Mouse (Mus musculus) kidney, adult 2 months (tissue): ENCODE data around the gene Prpf8. TPM values are rescaled to one million over a fixed set of nuclear protein-coding genes. Genes with fewer than 3 reads are reported as not detected.

Experiments
- DNase-seq: peaks from one replicate; pipeline ENCODE4 v3.0.0; 2021
- H3K27ac ChIP-seq: fragments of 200-500 bp; 2 replicates; pipeline ENCODE4 v1.5.1; 2012; ENCODE audit warnings: low read depth, low read length, control low read depth, inconsistent platforms; ENCODE audit not compliant: insufficient read depth
- H3K27me3 ChIP-seq: fragments of 200-500 bp; replicated peaks from 2 replicates; pipeline ENCODE4 v1.6.1; 2012; ENCODE audit warnings: mild to moderate bottlenecking, moderate library complexity, low read length, inconsistent platforms; ENCODE audit not compliant: control insufficient read depth, insufficient read depth
- H3K36me3 ChIP-seq: fragments of 200-500 bp; 2 replicates; pipeline ENCODE4 v1.6.1; 2012; ENCODE audit warnings: mild to moderate bottlenecking, moderate library complexity, low read length, inconsistent platforms; ENCODE audit not compliant: control insufficient read depth, insufficient read depth
- H3K4me1 ChIP-seq: fragments of 200-500 bp; 2 replicates; pipeline ENCODE4 v1.6.1; 2011; ENCODE audit warnings: low read length; ENCODE audit not compliant: control insufficient read depth, insufficient read depth
- H3K4me3 ChIP-seq: fragments of 200-500 bp; 2 replicates; pipeline ENCODE4 v1.5.1; 2011; ENCODE audit warnings: mild to moderate bottlenecking, low read depth, low read length, control low read depth; ENCODE audit not compliant: insufficient read depth
- CTCF ChIP-seq: fragments of 200-500 bp; conservative IDR thresholded peaks from 2 replicates; pipeline ENCODE4 v1.5.1; 2011; ENCODE audit warnings: low read depth, mild to moderate bottlenecking, control low read depth, low read length, moderate library complexity, mixed read lengths; ENCODE audit not compliant: insufficient read depth, insufficient read length
- POLR2A ChIP-seq: fragments of 200-500 bp; IDR thresholded peaks from one replicate; pipeline ENCODE4 v1.6.1; 2011; ENCODE audit warnings: low read depth, low read length, control low read depth
- WGBS: fragments of 180-500 bp; shearing (Covaris S2); methylation state at CpG from one replicate; pipeline ENCODE4 v1.1.7; 2018; 5-methylcytosine and 5-hydroxymethylcytosine counted together
- polyA plus RNA-seq: library from polyadenylated mRNA; depleted of rRNA; stranded (reverse); fragments of >200 nt; gene quantifications from 2 replicates; pipeline ENCODE4 v1.2.3, GENCODE M21; 2012

The Prpf8 gene
- polyA plus RNA-seq, 1 experiment: 88.0 TPM

GRCm38 (mm10) chr11:75472469-75473081 is 14.0 kb upstream of the Prpf8 start:
- no peak for DNase-seq
- Histone ChIP-seq H3K27ac (no peak overlapping the region), H3K4me1 (peaks cover 10% of the 10 kb centered on the region; the same call in 1 of the 2 replicates), H3K27me3 (no peaks in the 10 kb centered on the region), H3K4me3 (no peak overlapping the region), H3K36me3 (no peaks in the 10 kb centered on the region)
- TF ChIP-seq POLR2A (no peak), CTCF (no peak)
- 78% methylated on average over 11 of the region's 11 CpGs for WGBS

GRCm38 (mm10) chr11:75473376-75473775 is 13.2 kb upstream of the Prpf8 start:
- TF ChIP-seq POLR2A (no peak), CTCF (no peak)
- 0 out of 2 replicates have a peak, but pooled peaks cover 5% of the 10 kb centered on the region for H3K4me1 ChIP-seq
- H3K27me3 ChIP-seq: no peaks in the 10 kb centered on the region
- H3K27ac ChIP-seq: no peak overlapping the region
- H3K4me3 ChIP-seq: no peak overlapping the region
- WGBS: 75% methylated on average over 7 of the region's 7 CpGs
- no peak for DNase-seq
- H3K36me3 ChIP-seq: no peaks in the 10 kb centered on the region

- no peak for DNase-seq
- no peak overlapping the region for H3K4me3 ChIP-seq
- 10% methylated on average over 3 of the region's 3 CpGs for WGBS
Observed at GRCm38 (mm10) chr11:75486192-75486591, 424 bp upstream of the Prpf8 start.

GRCm38 (mm10) chr11:75487496-75487895 is 880 bp downstream of the Prpf8 start:
- no peak overlapping the region for H3K27ac ChIP-seq
- DNase-seq: no peak
- TF ChIP-seq CTCF (no peak), POLR2A (no peak)
- peak overlapping the region; percentile 55 for H3K4me3 ChIP-seq
- WGBS: 14% methylated on average over 6 of the region's 6 CpGs
- peaks cover 1% of the 10 kb centered on the region; the same call in 1 of the 2 replicates for H3K36me3 ChIP-seq
- H3K27me3 ChIP-seq: no peaks in the 10 kb centered on the region
- peaks cover 7% of the 10 kb centered on the region; the same call in 1 of the 2 replicates for H3K4me1 ChIP-seq

More at GRCm38 (mm10) chr11:75486192-75486591, 424 bp upstream of the Prpf8 start:
- no peaks in the 10 kb centered on the region for H3K36me3 ChIP-seq
- H3K4me1 ChIP-seq: peaks cover 7% of the 10 kb centered on the region; the same call in 1 of the 2 replicates
- no peaks in the 10 kb centered on the region for H3K27me3 ChIP-seq
- TF ChIP-seq CTCF: no peak
- TF ChIP-seq POLR2A: no peak
- no peak overlapping the region for H3K27ac ChIP-seq

GRCm38 (mm10) chr11:75494296-75495049 is 7.9 kb downstream of the Prpf8 start:
- Histone ChIP-seq H3K27me3 (no peaks in the 10 kb centered on the region), H3K4me1 (no peaks in the 10 kb centered on the region), H3K36me3 (peaks cover 20% of the 10 kb centered on the region), H3K27ac (no peak overlapping the region), H3K4me3 (no peak overlapping the region)
- DNase-seq: no peak
- 85% methylated on average over 10 of the region's 10 CpGs for WGBS
- TF ChIP-seq CTCF (no peak), POLR2A (no peak)

- Histone ChIP-seq H3K4me1 (no peaks in the 10 kb centered on the region), H3K27me3 (no peaks in the 10 kb centered on the region), H3K4me3 (no peak overlapping the region), H3K27ac (no peak overlapping the region), H3K36me3 (peaks cover 38% of the 10 kb centered on the region)
- WGBS: 60% methylated on average over 1 of the region's 1 CpGs
- no peak for TF ChIP-seq POLR2A
- TF ChIP-seq CTCF: no peak
- DNase-seq: no peak
Observed at GRCm38 (mm10) chr11:75498126-75498525, 11.5 kb downstream of the Prpf8 start.

- Histone ChIP-seq H3K4me1 (peaks cover 11% of the 10 kb centered on the region), H3K27ac (no peak overlapping the region), H3K27me3 (no peaks in the 10 kb centered on the region), H3K36me3 (peaks cover 11% of the 10 kb centered on the region), H3K4me3 (no peak overlapping the region)
- no peak for DNase-seq
- WGBS: 95% methylated on average over 4 of the region's 4 CpGs
- no peak for TF ChIP-seq POLR2A
- no peak for TF ChIP-seq CTCF
Observed at GRCm38 (mm10) chr11:75508162-75508561, 21.5 kb downstream of the Prpf8 start.
